In the genomic region with DNA sequence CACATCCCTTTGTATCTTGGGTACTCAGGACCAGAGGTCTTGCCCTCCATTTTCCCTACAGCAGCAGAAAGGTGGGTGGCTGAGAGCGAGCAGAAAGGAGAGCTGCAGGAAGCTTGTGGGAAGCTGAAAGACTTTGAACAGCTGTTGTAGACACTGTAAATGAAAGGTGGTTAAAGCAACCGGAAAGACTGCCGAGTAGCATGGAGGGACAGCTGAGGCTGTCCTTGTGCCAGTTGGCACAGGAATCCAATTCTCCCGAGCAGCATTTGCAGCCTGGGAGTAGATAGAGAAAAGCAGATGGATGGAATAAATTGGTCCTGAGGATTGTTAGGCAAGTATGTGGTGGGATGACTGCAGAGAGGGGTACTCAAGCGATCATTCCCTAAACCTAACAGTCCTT, we compare ENCODE assay signal across 10 mouse cellular contexts.
DNase-seq lines count a peak whose midpoint lies in the region; ATAC-seq and TF ChIP-seq lines count a peak whose summit lies in the region.
"Had no signal": no experiment of that assay in that cellular context is flagged by ENCODE, and none has a peak within 500 bp of the region (broad histone marks: within the 10 kb centered on the region; RNA-seq: fewer than 3 reads in every experiment).

No protein-coding gene starts in this region.

- H3K27me3 ChIP-seq in forebrain, embryonic 15.5 days: no peaks in the 10 kb centered on the region
- no peaks in the 10 kb centered on the region for H3K27me3 ChIP-seq in forebrain, embryonic 10.5 days (ENCODE audit: poor library complexity, severe bottlenecking)
- no peaks in the 10 kb centered on the region for H3K27me3 ChIP-seq in thymus, adult 2 months (ENCODE audit: control insufficient read depth, insufficient read depth, low read length)
- no peaks in the 10 kb centered on the region for H3K27me3 ChIP-seq in intestine, postnatal 0 days (replicated peaks; ENCODE audit: control insufficient read depth, insufficient read depth, low read length)
- H3K27me3 ChIP-seq: embryonic facial prominence, embryonic 15.5 days had no signal

- H3K4me1 ChIP-seq in forebrain, embryonic 15.5 days: peaks cover 19% of the 10 kb centered on the region
- no peaks in the 10 kb centered on the region for H3K4me1 ChIP-seq in forebrain, embryonic 10.5 days
- H3K4me1 ChIP-seq in thymus, adult 2 months (replicated peaks; ENCODE audit: control insufficient read depth, insufficient read depth, low read length): no peaks in the 10 kb centered on the region
- H3K4me1 ChIP-seq in intestine, postnatal 0 days (replicated peaks; ENCODE audit: control insufficient read depth, insufficient read depth, low read length): no peaks in the 10 kb centered on the region
- H3K4me1 ChIP-seq: embryonic facial prominence, embryonic 15.5 days had no signal

- DNase-seq in forebrain, embryonic 10.5 days (ENCODE audit: extremely low spot score, low spot score): no peak
- peak; percentile 3 for DNase-seq in thymus, postnatal 14 days
- no peak for DNase-seq in thymus, adult 2 months
- DNase-seq in left cerebral cortex, adult 2 months (ENCODE audit: extremely low spot score in 1 of 2, low spot score in 2 of 2): peak; percentile 24 to 47
- DNase-seq in kidney, adult 8-10 months: no peak
- DNase-seq in heart, postnatal 25 days (ENCODE audit: low spot score): no peak
- DNase-seq: thymus, postnatal 36 days had no signal

- TF ChIP-seq POLR2A in thymus, adult 2 months (IDR thresholded peaks at IDR 0.05; ENCODE audit: control insufficient read depth, extremely low read depth, insufficient read depth, low read length, poor library complexity): no peak

- no peak overlapping the region for H3K9ac ChIP-seq in forebrain, embryonic 15.5 days (replicated peaks)
- H3K9ac ChIP-seq in intestine, postnatal 0 days (ENCODE audit: low read depth, low read length): no peak overlapping the region
- H3K9ac ChIP-seq: embryonic facial prominence, embryonic 15.5 days had no signal

- H3K9me3 ChIP-seq in forebrain, embryonic 15.5 days: no peaks in the 10 kb centered on the region
- no peaks in the 10 kb centered on the region for H3K9me3 ChIP-seq in forebrain, embryonic 10.5 days
- no peaks in the 10 kb centered on the region for H3K9me3 ChIP-seq in intestine, postnatal 0 days (ENCODE audit: control insufficient read depth)
- H3K9me3 ChIP-seq: embryonic facial prominence, embryonic 15.5 days had no signal

- H3K27ac ChIP-seq in forebrain, embryonic 15.5 days (replicated peaks): peak overlapping the region; percentile 81
- H3K27ac ChIP-seq in forebrain, embryonic 10.5 days: no peak overlapping the region
- H3K27ac ChIP-seq in thymus, adult 2 months (ENCODE audit: control insufficient read depth, insufficient read depth, low read length): no peak overlapping the region
- no peak overlapping the region for H3K27ac ChIP-seq in left cerebral cortex, adult 2 months
- H3K27ac ChIP-seq in intestine, postnatal 0 days (ENCODE audit: low read depth, low read length): no peak overlapping the region
- H3K27ac ChIP-seq: embryonic facial prominence, embryonic 15.5 days had no signal

- no peak for TF ChIP-seq CTCF in thymus, adult 2 months (IDR thresholded peaks at IDR 0.05; ENCODE audit: borderline replicate concordance, control insufficient read depth, extremely low read depth, insufficient read depth, low read length, poor library complexity)
- TF ChIP-seq CTCF in left cerebral cortex, adult 2 months (IDR thresholded peaks at IDR 0.05): no peak
- no peak for TF ChIP-seq CTCF in intestine, postnatal 0 days (IDR thresholded peaks at IDR 0.05; ENCODE audit: low read depth)

- no peak overlapping the region for H3K4me3 ChIP-seq in forebrain, embryonic 15.5 days
- H3K4me3 ChIP-seq in forebrain, embryonic 10.5 days: no peak overlapping the region
- H3K4me3 ChIP-seq in thymus, adult 2 months (ENCODE audit: control insufficient read depth, insufficient read depth, low read length): no peak overlapping the region
- H3K4me3 ChIP-seq in left cerebral cortex, adult 2 months: no peak overlapping the region
- H3K4me3 ChIP-seq in intestine, postnatal 0 days (ENCODE audit: low read depth, low read length): no peak overlapping the region
- H3K4me3 ChIP-seq: embryonic facial prominence, embryonic 15.5 days had no signal

- WGBS in forebrain, embryonic 15.5 days: 40% methylated on average over 5 of the region's 5 CpGs
- WGBS in forebrain, embryonic 10.5 days: 87% methylated on average over 5 of the region's 5 CpGs
- 63% methylated on average over 5 of the region's 5 CpGs for WGBS in thymus, adult 2 months
- 67% methylated on average over 5 of the region's 5 CpGs for WGBS in intestine, postnatal 0 days

- H3K4me2 ChIP-seq in forebrain, embryonic 15.5 days (replicated peaks): no peak overlapping the region
- H3K4me2 ChIP-seq in intestine, postnatal 0 days (replicated peaks; ENCODE audit: low read depth): no peak overlapping the region
- H3K4me2 ChIP-seq: embryonic facial prominence, embryonic 15.5 days had no signal

- H3K36me3 ChIP-seq in forebrain, embryonic 15.5 days: no peaks in the 10 kb centered on the region
- H3K36me3 ChIP-seq in forebrain, embryonic 10.5 days (replicated peaks): no peaks in the 10 kb centered on the region
- no peaks in the 10 kb centered on the region for H3K36me3 ChIP-seq in thymus, adult 2 months (ENCODE audit: control insufficient read depth, insufficient read depth, low read length)
- no peaks in the 10 kb centered on the region for H3K36me3 ChIP-seq in intestine, postnatal 0 days (ENCODE audit: control insufficient read depth, insufficient read depth)
- H3K36me3 ChIP-seq: embryonic facial prominence, embryonic 15.5 days had no signal

- peak; percentile 91 for ATAC-seq in forebrain, embryonic 15.5 days (replicated peaks)
- no peak for ATAC-seq in intestine, postnatal 0 days

- intact Hi-C loops in left cerebral cortex, adult 2 months (cut with DNase I): no loop called here
- intact Hi-C loops in heart, postnatal 25 days (cut with DNase I): no loop called here

Comparison
In these comparisons a context has a peak if more than half of its experiments do, and no peak if none do; other contexts are left out.
1. DNase-seq: peak in thymus, postnatal 14 days (single experiment) and left cerebral cortex, adult 2 months (2 of 2); none in forebrain, embryonic 10.5 days (single experiment), thymus, adult 2 months (single experiment), kidney, adult 8-10 months (0 of 2) and heart, postnatal 25 days (single experiment).